Mouse (Mus musculus) megakaryocyte progenitor cell, adult 5-6 weeks (primary cell): ENCODE measurements at regions not wholly inside any gene's neighbourhood (a gene's known extent, or its start where the extent isn't known, plus 50 kb on each side); places are given as distances from the start of the nearest gene placed in this dataset.

Experiments
- ATAC-seq: replicated peaks from 2 replicates; pipeline ENCODE4 v1.8.0; 2016; ENCODE audit warnings: mild to moderate bottlenecking, moderate TSS enrichment, inconsistent platforms; ENCODE audit not compliant: poor library complexity

GRCm38 (mm10) chr14:68973636-68974101 lies 320.4 kb downstream of the Synb start:
- ATAC-seq: no peak

- ATAC-seq: peak; percentile 85
Observed at GRCm38 (mm10) chr14:68966758-68967157, 327.3 kb downstream of the Synb start.

- ATAC-seq: no peak
Observed at GRCm38 (mm10) chr14:68954577-68955460, 339.3 kb downstream of the Synb start.

GRCm38 (mm10) chr14:68945906-68946305 lies 348.2 kb downstream of the Synb start:
- no peak for ATAC-seq

GRCm38 (mm10) chr14:68945434-68945833 lies 348.7 kb downstream of the Synb start:
- ATAC-seq: no peak

GRCm38 (mm10) chr14:68941759-68942158 lies 352.3 kb downstream of the Synb start:
- no peak for ATAC-seq

- no peak for ATAC-seq
Observed at GRCm38 (mm10) chr14:68941132-68941690, 352.9 kb downstream of the Synb start.

- no peak for ATAC-seq
Observed at GRCm38 (mm10) chr14:68935303-68935662, 358.8 kb downstream of the Synb start.

GRCm38 (mm10) chr14:68934611-68935302 lies 359.3 kb downstream of the Synb start:
- ATAC-seq: no peak

- no peak for ATAC-seq
Observed at GRCm38 (mm10) chr14:68927814-68928213, 366.3 kb downstream of the Synb start.

GRCm38 (mm10) chr14:68923054-68923453 lies 371.0 kb downstream of the Synb start:
- ATAC-seq: no peak

GRCm38 (mm10) chr14:68922035-68922434 lies 372.1 kb downstream of the Synb start:
- ATAC-seq: no peak

- ATAC-seq: no peak
Observed at GRCm38 (mm10) chr14:68918526-68919045, 375.5 kb downstream of the Synb start.

GRCm38 (mm10) chr14:68899921-68900320 lies 394.2 kb downstream of the Synb start:
- no peak for ATAC-seq

GRCm38 (mm10) chr14:68877171-68877570 lies 416.9 kb downstream of the Synb start:
- ATAC-seq: no peak

- no peak for ATAC-seq
Observed at GRCm38 (mm10) chr14:68861071-68861470, 433.0 kb downstream of the Synb start.

- ATAC-seq: no peak
Observed at GRCm38 (mm10) chr14:68857948-68858347, 436.2 kb downstream of the Synb start.

- no peak for ATAC-seq
Observed at GRCm38 (mm10) chr14:68848506-68848905, 445.6 kb downstream of the Synb start.

- ATAC-seq: no peak
Observed at GRCm38 (mm10) chr14:68847609-68848008, 446.5 kb downstream of the Synb start.

GRCm38 (mm10) chr14:68820241-68820640 lies 473.9 kb downstream of the Synb start:
- no peak for ATAC-seq

GRCm38 (mm10) chr14:68808976-68809375 lies 485.1 kb downstream of the Synb start:
- ATAC-seq: no peak

- no peak for ATAC-seq
Observed at GRCm38 (mm10) chr14:68807918-68808317, 486.2 kb downstream of the Synb start.
